Mouse (Mus musculus): ENCODE results near the gene Spock2. TPM values are rescaled to one million over a fixed set of nuclear protein-coding genes. Genes with fewer than 3 reads are reported as not detected.
"Not testable (repeated sequence)": the region's sequence is repeated elsewhere in the genome, so short reads cannot be mapped to it uniquely, and the experiment has no call there.

Gene Spock2
- total RNA-seq, 2 experiments from 2014 or later: 29.0 to 34.4 TPM

DNA sequence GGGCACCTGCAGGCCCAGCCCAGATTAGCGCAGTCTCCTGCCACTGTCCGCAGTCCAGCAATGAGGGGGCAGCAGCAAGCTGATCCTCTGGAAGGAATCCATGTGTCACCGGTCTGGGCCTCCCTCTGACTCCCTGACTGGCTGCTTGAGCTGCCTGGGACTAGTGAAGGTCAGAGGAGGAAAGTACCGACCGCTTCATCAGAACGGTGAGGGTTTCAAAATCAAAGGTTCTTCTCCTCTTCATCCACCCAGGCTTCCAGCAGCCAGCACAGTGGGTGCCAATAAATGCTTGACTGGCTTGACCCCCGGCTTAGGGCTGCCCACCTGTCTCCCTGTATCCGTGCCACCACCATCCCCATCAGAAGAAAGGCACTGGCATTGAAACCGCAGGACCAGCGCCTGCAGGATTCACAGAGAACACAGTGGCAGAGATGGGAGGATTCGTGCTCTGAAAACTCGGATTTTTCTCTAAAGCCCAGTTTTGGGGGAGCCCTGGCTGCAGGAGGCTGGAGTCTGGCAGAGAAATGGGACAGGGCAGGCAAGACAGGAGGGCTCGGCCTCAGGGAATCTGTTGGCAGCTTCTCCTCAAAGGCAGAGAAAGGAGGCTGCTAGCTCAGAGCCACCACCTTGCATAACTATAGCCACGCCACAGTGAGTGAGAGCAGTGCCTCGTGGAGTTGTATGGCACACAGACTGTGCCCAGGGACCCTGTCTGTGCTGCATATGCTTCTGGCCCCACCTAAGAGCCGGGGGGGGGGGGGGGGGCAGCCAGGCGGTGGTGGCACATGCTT, 2.5 kb downstream of the Spock2 start:
- DNase-seq: no peak

DNA sequence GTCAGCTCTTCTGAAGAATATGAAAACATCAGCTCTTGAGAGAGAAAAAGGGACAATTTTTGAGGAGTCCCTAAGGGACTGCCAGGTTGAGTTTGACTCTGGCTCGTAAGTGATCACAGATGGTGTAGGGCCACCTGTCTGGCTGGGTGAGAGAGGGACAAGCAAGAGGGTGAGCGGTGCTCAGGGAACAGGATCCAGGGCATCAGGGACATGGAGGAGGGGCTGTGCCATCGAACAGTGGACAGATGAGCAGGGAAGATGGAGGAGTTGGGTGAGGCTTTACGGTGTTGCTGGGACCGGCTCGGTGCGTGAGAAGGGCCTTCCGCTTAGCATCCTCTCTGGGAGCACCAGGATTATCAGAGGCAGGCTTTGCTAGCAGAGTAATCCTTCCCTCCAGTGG, 3.3 kb downstream of the Spock2 start:
- no peak for DNase-seq

DNA sequence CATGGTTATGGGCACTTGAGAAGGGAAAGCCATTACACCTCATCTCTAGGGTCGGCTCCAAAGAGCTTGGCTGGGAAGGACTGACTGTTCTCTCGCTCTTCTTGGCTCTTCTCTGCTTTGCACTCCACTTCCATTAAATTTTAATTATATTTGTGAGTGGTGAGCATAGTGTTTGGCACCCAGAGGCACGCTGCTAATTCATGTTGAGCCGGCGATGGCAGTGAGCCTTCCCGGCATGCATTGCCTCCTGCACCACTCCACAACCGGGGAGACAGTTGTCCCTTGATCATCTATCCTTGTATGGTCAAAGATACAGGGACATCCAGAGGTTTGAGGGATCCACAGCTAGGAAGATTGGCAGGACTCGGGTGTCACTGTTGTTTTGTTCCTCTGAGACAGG, 4.0 kb downstream of the Spock2 start:
- DNase-seq: no peak

DNA sequence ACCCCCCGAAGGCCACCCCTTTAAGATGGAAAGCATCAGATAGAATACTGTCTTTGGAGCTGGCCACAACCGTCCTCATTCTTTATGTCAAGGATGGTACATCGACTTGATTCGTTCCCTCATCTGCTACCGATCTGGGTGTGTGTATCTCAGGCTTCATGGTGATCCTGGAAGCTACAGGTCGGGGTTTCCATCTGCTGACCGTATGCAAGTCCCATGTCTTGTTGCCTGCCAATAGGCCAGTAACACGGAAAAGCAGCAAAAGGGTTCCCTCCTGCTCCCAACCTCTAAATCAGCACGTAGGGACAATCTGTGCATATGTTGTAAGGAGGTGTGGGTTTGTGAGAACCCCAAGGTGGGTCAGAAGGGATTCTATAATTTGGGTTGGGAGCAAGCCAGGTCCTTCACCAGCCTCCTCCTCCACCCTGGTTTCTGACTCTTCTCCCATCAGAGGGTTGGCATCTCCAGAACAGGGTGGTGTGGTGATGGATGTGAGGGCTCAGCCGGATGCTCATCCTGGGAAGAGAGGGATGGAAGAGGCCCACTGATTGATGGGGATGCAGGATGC, 5.0 kb downstream of the Spock2 start:
- DNase-seq: no peak

DNA sequence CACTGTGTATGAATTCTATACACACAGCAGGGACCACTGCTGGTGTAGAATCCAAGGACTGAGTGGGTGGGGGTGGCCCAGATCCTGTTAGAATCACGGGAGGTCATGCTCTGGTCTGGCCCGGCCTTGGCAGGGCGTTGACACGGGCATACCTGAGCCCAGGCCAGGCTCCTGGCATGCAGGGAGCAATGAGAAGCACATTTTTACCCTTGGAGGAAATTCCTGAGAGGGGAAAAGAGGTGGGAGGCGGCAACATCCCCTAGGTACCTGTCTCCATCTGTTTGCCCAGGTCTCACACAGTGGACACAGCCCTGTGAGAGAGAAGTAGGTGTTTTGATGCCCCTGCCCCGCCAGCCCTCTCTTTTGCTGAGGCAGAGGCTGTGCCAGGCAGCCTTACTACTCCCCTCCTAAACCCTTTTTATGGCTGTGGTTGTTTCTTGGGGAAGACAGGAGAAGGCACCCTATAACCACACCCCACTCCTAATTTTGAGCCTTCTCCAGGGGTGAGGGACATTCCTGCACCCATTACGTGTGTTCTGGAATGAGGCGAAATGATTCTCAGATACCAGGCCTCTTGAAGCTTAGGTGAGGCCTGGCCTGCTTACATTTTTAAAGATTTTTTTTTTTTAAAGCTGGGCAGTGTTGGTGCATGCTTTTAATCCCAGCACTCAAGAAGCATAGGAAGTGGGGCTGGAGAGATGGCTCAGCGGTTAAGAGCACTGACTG, 8.1 kb downstream of the Spock2 start:
- DNase-seq: no peak

DNA sequence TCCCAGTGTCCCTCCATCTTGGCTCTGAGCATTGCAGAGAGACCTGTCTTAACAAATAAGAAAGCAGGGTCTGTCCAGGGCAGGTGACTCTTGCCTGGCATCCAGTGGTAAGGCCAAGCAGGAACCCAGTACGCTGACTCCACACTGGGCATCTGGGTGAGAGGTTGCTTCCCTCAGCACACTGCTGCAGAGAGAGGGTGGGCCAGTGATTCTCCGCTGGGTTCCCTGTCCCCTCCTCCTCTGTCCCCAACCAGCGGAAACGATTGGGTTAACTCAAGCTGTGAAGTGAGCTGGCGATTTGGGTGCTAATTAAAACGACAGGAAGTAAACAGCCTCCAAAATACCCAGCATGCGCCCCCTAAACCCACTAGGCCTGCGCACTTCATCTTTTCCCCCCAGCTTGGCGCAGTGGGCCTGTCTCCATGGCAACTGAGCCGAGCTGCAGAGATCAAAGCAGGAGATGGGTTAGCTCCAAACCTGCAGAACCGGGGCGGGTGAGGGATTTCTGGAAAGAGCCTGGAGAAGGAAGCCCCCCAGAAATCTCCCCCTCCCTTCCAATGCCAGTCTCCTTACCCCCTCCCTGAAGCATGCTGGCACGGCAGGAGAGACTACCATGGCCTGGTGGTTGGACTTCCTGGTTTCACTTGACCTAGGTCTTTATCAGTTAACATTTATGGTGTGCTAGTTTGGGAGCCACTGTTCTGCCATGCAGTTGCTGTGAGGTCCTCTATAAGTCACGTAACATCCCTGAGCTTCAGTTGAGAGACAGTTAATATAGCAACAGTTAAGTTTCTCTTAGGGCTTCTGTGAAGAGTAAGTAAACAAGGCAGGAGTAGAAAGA, 9.5 kb downstream of the Spock2 start:
- DNase-seq: peak; percentile 31 to 42

DNA sequence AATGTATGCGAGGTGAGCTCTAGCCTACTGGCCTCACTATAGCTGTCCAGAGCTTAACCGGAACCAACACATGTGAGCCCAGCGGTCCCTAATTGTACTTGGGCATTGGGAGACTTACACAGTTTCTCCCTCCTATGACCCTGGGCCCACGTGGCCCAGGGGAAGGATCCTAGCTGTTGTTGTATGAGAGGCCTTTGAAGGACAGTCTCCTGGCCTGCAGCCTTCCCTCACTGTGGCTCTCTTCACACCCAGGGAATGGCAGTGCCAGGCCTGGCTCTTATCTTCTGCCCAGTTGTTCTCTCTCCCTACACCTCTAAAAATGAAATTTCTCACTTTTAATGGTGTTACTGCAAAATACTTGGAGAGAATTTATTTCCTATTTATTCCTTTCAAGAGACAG, 11.0 kb downstream of the Spock2 start:
- peak; percentile 32 to 50 for DNase-seq

DNA sequence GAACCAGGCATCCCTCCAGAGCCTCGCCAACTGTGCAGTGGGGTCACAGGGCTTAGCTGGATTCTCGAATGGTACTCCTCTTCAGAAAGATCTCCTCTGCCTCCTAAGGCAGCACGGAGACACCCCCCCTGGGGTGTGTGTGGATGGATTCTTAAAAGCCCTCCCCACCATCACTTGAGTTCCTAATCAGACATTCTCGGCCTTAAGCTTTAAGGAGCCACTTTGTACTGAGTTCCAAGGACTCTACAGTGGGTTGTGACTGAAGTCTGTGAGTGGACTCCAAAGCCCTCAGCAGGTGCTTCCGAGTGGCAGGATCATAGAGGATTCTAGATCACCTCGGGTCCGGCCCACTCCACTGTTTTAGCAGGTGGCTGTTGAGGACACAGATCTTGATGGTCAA, 12.4 kb downstream of the Spock2 start:
- DNase-seq: no peak

DNA sequence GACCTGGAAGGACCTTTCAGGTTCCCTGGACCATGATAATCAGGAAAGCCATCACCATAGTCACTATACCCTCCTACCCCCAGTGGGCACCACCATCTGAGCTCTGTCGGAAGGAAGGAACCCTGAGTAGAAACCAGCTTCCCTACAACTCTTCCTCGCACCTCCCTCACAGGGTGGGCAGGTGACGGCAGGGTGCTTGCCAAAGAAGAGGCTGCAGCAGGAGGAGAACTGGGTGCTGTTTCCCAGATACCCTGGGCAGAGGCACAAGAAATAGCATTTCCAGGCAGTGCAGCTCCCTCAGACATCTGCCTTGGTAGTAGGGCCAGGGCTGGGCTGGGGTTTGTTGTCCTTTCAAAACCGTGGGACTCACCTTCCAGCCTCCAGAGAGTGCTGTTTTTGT, 14.6 kb downstream of the Spock2 start:
- DNase-seq: no peak

DNA sequence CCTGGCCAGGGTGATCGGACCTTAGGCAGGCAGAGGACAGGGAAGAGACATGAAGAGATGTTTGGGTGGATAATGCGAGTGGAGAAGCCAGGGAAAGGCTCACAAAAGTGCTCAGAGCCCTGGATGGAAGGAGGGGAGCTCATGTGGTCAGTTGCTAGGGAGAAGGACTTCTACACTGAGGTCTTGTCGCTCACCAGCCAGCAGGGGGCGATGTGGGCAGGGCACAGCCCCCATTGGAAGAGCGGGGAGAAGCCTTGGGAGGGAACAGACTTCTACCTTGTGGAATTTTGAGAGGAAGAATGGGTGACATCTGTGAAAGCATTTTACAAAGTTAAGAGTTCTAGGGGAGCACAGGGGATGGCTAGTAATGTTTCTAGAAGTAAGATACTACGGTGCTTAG, 18.1 kb downstream of the Spock2 start:
- DNase-seq: peak in 1 of 2 experiments; percentile 53

DNA sequence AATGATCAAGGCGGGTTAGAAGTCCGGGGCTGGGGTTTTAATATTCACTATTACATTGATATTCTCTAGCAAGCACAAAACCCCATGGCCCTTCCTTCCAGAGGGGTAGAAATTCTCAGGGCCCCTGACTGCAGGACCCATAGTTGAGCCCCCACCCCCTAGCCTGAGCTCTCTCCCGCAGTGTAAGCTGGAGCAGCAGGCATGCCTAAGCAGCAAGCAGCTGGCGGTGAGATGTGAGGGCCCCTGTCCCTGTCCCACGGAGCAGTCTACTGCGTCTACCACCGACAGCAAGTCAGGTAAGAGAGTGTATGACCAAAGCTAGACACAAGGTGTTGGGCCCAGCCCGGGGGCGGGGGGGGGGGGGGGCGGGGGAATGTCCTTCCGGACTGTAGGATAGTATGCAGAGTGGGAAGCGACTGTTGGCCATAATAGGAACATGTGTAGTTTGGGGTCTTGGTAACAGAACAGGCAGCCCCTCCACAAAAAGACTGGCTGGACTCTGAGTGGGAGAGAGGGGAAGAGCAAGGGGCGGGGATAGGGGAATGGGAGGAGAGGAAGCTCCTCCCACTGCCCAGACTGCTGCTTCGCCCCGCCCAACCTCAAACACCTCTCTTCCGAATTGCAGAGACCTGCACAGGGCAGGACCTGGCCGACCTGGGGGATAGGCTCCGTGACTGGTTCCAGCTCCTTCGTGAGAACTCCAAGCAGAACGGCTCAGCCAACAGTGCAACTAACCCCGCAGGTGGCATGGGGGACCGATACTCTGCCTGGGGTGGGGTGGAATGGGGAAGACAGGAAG, 19.7 kb downstream of the Spock2 start:
- no peak for DNase-seq

DNA sequence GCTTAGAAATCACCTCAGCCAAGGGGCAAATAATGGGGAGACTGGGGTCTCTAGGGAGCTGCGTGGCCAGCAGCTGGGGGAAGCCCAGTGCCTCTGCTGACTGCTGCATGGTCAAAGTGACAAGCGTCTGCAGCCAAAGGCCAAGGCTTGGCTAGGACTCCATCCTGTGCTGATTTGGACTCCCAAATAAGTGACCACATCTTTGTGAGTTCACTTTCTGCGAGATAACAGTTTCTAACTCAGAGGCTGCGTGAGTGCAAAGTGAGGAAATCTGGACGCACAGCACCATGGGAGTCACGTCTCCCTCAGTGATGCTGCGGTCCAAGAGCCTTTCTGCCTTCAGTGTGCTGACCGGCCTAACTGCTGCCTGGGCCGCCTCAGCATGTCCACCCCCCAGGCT, 22.3 kb downstream of the Spock2 start:
- DNase-seq: no peak

DNA sequence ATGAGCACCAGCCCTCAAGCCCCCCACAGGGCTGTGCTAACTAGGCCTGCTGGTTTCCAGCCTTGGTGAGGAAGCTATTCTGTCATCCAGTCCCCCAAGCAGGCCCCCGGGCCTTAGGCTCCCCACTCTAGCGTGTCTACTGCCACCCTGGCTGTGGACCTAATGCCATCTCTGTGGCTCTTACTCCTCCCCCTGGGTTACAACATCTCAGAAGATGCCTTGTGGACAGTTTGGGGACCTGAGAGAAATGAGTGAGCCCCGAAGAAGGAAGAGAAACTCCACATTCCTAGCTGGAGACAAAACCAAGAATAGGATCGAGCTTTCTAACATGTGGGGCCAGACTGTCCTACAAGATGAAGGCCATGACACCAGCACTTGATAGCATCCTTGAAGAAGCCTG, 24.5 kb downstream of the Spock2 start:
- no peak for DNase-seq

DNA sequence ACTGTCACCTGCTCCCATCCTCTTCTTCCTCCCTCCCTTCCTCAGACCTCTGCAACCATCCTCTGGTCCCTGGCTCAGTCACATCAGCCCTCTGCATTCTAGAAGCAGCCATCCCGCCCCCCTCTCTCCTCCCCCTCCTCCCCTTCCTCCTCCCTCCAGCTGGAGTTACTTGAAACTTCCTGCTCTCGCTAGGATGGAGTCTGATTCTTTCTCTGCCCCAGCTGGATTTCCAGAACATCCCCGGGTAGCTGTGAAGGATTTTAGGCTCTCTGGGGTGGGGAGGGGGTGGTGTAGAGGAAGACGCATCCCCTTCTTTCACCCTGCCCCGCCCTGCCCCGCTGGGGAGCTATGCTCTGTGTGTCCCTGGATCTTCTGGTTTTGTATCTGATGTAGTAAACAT, 27.5 kb downstream of the Spock2 start:
- DNase-seq: no peak

DNA sequence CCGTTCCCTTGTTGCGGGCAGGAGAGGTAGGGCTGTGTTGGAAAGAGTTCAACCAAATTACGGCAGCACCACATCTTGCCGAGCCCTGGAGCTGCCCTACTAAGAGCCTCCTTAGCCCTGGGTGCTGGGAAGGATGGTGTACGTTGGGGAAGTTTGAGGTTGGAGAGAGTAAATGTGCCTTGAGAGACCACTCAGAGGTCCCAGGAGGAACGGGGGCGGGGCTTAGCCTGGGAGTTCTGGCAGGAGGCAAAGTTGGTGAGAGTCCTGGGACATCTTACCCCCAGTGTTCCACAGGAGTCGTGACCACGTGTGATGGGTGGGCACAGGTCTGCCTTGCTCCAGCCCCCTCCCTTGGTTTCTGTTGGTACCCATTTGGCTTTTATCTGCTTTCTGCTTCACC, 28.2 kb downstream of the Spock2 start:
- no peak for DNase-seq

DNA sequence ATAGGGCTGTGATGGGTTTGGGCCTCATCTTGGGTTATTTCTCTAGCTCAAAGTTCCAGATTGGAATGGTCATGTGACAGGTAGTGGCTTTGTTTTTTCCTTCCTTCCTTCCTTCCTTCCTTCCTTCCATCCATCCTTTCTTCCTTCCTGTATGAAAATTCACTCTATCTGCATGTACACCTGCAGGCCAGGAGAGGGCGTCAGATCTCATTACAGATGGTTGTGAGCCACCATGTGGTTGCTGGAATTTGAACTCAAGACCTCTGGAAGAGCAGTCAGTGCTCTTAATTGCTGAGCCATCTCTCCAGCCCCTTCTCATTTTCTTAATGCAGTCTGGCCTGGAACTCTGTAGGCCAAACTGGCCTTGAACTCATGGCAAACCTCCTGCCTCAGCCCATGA, 30.0 kb downstream of the Spock2 start:
- not testable (repeated sequence) for DNase-seq

DNA sequence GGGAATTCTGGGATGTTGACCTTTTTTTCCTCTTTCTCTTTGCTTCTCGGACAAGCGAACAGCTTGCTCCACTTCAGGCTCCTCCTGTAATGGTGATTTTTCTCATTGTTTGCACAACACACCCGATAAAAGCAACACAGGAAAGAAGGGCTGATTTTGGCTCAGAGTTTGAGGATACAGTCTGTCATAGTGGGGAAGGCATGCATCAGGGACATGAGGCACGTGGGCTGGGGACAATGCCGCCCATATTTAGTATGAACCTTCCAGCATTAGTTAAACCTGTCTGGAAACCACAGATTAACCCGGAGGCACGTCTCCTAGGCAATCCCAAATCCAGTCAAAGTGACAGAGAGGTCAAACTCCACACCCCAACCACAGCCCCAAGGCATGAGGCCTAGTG, 30.9 kb downstream of the Spock2 start:
- DNase-seq: no peak

DNA sequence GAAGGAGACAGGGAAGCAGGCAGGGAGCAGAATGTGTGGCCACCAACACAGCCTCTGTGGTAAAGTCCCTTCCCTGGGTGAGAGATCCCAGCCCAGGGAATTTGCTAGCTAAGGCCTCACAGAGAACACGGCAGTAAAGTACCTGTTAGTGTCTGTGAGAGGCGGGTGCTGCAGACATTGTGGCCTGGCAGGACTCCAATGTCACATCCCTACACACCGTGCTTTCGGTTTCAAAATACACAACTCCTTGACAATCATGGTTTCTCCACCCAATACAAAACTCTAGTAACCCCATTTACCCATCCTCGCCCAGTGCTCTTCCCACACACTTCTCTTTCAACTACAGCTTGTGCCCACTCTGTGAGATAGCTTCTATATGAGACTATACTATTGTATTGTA, 32.7 kb downstream of the Spock2 start:
- no peak for DNase-seq

DNA sequence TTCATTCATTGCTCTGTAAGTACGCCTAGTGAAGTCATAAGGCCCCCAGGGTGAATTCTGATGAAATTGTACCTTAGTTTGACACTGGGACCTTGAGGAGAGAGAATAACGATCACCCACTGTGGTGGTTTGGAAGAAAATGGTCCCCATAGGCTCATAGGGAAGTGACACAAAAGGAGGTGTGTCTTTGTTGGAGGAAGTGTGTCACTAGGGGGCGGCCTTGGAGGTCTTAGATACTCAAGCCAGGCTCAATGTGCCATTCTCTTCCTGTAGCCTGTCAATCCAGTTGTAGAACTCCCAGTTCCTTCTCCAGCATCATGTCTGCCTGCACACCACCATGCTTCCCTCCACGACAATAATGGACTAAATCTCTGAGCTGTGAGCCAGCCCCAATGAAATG, 34.7 kb downstream of the Spock2 start:
- no peak for DNase-seq

DNA sequence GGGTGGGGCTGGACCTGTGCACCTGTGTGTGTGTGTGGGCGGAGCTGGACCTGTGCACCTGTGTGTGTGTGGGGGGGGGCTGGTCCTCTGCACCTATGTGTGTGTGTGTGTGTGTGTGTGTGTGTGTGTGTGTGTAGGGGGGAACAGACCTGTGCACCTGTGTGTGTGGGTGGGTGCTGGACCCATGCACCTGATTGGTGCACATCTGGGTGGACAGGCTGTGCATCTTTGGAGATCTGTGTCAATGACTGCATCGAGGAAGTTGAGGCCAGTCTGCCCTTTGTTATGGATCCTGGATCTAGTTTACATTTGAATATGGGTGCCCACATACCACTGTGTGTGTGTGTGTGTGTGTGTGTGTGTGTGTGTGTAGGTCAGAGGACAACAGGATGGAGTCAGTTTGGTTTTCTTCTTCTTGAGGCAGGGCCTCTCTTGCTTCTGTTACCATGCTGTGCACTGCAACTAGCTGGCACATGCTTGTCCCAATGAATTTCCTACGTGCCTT, 35.7 kb downstream of the Spock2 start:
- DNase-seq: no peak

DNA sequence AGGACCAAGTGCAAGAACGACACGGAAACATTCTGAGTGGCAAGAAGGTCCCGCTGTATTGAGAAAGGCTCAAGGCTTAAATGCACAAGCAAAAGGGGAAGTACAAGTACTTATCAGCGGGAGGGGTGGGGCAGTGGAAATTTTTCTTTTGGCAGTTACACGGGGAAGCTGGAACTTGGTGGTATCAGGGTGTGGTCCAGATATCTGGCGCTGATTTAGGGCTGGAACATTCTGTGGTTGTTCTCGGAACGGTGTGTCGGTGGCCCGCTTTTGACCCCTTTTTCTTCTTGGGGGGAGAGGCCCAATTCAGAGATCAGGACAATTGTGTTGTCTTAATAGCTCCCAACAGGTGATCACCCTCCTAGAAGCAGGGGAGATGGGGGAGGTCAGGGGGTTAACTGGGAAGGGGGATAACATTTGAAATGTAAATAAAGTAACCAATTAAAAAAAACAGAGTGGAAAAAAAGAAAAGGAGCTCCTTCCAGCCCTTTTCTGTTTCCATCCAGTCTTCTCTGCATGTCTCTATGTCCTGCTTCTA, 41.6 kb downstream of the Spock2 start:
- DNase-seq: not testable (repeated sequence)

Measured in adrenal gland, postnatal 36 days (tissue).